Mouse (Mus musculus) thymus, adult 18-20 months (tissue): ENCODE results near the gene Rbp3.

Experiments used
- DNase-seq, 2 experiments: peaks; one replicate each; pipeline ENCODE4 v3.0.0; 2022; ENCODE audit warnings: mixed read lengths in 2 of 2

The Rbp3 gene

DNA sequence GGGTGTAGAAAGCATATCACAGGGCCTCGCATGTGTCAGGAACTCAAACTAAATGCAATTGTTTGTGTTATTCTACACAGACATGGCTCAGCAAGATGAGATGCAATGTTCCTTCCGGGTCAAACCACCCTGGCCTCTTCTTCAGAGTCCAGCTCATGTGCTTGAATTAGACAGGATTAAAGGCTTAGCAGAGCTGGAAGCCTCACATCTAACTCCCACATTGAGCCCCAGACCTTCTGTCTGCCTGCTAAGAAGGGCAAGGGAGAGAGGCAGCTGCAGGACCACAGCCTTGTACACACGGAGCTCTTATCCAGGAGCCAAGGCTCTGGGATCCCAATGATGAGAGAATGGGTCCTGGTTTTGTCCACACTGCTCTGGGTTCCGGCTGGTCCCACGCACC, at the start of gene Rbp3:
Gene Rbp3 (plus strand): TSS at position 243 of the 400 bp plus-strand sequence.
- no peak for DNase-seq

- DNase-seq = no peak
These were observed 49.0 kb upstream of the Rbp3 start for GRCm38 (mm10) chr14:33904851-33905250.

DNA sequence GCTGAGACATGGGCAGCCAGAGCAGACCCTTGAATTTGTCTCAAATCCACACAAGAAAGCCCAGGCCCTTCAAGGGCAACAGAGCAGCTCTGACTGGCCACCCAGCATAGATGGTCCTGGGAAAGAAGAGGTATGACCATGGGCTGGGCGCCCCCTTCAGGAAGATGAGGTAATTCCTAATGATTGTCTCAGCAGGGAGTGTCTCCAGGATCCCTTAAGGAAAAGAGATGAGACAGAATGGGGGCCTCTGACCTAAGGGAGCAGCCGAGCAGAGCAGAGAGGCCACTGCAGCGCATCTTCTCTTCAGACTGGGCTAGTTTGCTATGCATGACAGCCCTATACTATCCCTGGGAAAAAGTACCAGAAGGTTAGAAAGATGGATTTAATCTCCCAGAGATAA, 40.1 kb upstream of the Rbp3 start:
- DNase-seq = no peak

- no peak for DNase-seq
These were observed 39.6 kb upstream of the Rbp3 start for GRCm38 (mm10) chr14:33914206-33914605.

- no peak for DNase-seq
These were observed 32.9 kb upstream of the Rbp3 start for GRCm38 (mm10) chr14:33920727-33921559.

DNA sequence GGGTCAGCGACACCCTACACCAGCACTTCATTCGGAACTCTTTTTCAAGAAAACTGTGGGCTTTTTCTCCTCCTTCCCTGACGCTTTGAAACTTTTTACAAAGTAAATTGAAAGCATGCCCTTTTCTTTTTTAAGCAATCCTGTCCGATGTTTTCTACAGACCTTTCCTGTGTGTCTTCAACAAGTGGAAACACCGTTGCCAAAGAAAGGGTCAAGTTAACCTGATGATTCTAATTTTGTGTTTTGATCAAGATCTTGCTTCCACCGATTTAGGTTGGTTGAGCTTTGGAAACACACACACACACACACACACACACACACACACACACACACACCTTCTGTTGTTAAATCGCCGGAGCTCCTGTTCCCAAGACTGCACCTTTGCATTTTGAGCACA, 31.0 kb upstream of the Rbp3 start:
- DNase-seq = no peak

DNA sequence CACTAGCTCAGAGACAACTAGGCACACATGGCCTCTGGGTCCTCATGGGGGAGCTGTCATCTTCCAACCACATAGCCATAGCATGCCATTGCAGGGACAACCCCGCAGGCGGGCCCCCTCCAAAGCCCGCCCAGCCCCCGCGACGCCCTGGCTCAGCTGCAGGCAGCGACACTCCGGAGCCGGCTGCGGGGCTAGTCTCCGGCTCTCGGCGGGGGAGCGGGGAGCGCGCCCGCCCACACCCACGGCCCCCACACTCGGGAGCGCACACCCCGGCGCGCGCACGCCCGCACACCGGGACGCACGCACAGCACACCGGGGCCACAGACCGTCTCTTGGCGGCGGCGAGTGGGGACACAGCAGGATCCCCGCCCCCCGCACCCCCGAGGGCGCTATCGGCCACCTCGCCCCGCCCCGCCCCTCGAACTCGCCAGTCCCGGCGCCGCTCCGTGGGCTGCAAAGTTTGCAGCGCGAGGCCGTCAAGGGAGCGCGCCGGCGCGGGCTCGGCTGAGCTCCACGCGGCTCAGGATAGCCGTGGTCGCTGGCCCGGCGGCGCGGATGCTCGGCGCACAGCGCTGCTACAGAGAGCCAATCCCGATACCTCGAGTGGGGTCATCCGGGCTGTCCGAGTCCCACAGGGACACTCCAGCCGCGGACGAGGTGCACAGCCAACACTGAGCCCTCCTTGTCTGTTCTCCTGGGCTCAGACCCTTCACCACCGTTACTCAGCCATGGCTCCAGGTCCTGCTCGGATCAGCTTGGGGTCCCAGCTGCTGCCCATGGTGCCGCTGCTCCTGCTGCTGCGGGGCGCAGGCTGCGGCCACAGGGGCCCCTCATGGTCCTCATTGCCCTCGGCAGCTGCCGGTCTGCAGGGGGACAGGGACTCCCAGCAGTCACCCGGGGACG, 30.4 kb upstream of the Rbp3 start, which contains the start of gene Gdf10:
Gene Gdf10 (plus strand): TSS at position 420 of the 903 bp plus-strand sequence.
- no peak for DNase-seq

DNA sequence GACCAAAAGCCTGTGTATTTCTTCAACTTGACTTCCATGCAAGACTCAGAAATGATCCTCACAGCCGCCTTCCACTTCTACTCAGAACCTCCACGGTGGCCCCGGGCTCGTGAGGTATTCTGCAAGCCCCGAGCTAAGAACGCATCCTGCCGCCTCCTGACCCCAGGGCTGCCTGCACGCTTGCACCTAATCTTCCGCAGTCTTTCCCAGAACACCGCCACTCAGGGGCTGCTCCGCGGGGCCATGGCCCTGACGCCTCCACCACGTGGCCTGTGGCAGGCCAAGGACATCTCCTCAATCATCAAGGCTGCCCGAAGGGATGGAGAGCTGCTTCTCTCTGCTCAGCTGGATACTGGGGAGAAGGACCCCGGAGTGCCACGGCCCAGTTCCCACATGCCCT, 21.9 kb upstream of the Rbp3 start:
- DNase-seq = no peak

DNA sequence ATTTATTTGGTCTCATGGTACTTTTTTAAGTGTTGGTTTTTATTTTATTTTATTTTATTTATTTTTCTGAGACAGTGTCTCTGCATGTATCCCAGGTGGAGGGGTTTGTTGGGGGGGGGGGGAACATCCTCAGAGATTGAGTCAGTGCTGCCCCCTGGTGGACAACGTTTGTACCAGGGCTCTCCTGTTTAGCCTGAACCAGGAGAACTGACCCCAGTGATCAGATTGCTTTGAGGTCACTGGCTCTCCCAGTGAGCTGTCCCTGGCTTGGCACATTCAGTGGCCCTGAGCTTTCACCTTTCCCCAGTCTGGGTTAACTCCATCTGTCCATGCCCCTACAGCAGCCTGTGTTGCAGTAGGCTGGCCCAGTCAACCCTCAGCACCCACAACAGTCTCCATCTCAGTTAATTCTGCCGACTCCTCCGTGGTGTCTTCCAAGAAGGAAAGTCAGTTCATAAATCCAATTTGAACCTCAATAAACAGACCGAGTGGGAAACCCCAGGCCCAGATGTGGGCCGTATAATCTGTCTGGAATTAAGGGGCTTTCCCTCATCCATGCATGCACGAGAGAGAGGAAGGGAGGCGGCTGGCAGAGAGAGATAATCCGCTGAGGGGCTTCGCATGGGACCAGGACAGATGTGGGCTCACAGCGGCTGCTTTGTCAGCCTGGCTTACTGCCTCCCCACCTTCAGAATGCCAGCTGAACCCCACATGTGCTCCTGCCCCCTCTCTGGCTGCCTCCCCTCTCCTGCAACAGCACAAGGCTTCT, 20.7 kb upstream of the Rbp3 start:
- no peak for DNase-seq

DNA sequence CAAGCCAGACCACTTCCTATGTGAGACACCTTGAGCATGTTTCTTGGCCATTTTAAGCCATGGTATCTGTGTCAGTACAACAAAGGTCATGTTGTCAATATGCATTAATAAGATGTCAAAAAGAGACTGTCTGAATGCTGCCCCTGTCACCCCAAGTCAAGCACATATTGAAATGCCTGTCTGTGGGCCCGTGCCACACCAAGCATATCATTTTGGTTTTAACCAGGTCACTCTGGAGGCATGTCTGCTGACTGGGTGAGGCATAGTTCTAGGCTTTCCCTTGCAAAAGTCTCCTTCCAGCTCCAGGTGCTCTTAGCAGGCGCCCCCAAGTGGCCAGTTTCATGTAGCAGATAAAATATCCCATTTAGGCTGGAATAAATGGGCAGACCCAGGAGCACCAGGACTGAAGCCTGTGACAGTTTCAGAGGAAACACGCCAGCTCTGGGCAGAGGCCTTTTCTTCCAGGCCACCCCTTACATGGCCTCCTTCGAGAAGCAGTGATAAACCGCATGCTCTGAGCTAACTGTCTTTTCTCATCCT, 20.0 kb upstream of the Rbp3 start:
- no peak for DNase-seq

GRCm38 (mm10) chr14:33939117-33939516, 14.7 kb upstream of the Rbp3 start:
- DNase-seq = no peak

- no peak for DNase-seq
These were observed 13.1 kb upstream of the Rbp3 start, which contains the start of gene Gdf2 for GRCm38 (mm10) chr14:33940739-33941138. TSS of gene Gdf2 (plus strand) at chr14:33941039.

DNA sequence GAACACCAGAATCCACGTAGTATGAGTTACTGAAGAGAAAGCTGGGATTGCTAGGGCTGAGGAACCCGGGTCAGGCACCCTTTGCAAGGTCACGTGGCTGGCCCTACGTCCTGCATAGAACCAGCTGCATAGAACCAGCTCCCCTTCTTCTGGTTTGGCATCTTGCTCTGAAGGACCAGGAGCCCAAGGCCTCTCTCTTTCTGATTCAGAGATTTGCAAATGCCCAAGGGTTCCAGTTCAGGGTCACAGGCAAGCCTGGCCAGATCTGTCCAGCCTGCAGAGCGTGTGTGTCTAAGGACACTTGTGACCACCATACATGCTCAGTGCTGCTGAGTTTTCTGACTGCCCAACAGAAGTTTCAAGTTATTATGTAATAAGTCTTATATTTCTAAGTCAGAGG, 11.6 kb upstream of the Rbp3 start:
- no peak for DNase-seq

DNA sequence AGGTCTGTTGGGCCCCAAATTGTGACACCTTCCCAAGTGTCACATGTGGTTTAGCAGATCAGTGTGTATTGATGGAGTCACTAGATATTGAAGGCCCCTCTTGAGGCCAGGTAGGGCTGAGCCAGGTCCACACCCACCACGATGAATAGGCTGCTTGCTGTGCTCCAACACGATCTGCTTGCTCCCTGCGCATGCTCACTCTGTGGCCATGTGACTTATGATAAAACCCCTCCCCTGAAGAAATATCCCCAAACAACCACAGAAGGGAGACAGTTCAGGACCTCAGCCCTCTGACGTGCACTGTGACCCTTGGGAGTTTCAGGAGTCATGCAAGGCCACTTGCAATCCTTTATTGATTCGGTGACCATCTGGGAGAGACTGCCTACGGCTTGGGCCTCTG, 7.7 kb upstream of the Rbp3 start:
- DNase-seq = no peak

DNA sequence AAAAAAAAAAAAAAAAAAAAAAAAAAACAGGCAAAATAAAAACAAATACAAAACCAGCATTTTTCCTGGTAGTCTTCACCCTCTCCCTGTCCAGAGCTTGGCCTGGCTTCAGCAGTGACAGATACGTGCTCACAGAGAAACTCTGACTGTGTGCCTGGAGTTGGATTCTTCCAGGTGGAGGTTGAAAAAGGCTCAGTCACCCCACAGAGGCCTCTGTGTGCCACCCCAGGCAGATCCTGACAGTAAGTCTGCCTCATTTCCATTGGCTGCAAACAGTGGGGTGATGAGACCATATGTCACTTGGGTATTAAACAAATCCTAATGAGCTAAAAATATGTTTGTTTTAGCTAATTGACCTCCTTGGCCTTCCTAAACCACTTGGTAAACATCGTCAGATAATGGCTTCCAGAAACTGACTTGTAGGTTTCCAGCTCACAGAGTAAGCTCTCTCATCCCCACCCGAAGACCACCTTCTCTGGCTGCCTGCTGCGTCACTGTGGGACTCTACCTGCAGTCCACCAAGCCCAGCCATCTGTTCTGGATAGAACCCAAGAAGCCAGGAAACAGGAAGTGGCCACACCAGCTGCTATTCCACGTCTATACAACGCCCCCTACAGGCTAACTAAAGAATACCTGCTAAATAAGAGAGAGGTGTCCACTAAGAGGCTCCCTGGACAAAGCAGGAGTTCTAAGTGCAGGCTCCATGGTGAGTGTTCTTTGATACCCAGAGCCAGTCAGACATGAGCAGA, 1.4 kb upstream of the Rbp3 start:
- DNase-seq = no peak

- DNase-seq = no peak
These were observed 2.3 kb downstream of the Rbp3 start for GRCm38 (mm10) chr14:33956055-33956454.

GRCm38 (mm10) chr14:33958186-33958585, 4.4 kb downstream of the Rbp3 start:
- DNase-seq = no peak

DNA sequence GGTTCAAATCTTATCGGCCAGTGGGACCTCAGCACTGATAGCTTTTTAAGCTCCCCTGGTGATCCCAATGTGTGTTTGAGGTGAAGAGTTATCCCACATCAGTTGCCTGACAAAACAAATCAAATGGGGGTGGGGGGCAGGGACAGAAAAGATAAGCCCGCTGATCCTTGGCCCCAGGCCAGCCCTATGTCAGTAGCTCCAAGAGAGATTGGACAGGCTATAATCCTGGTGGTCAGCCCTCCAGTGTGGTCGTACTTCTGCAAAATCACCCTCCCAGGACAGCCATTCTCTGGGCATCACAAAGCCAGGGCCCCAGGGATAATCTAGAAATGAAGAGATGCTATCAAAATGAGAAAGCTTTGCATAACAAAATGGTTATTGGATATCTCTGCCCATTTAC, 5.0 kb downstream of the Rbp3 start:
- no peak for DNase-seq

- no peak for DNase-seq
These were observed 5.5 kb downstream of the Rbp3 start for GRCm38 (mm10) chr14:33959341-33959740.

DNA sequence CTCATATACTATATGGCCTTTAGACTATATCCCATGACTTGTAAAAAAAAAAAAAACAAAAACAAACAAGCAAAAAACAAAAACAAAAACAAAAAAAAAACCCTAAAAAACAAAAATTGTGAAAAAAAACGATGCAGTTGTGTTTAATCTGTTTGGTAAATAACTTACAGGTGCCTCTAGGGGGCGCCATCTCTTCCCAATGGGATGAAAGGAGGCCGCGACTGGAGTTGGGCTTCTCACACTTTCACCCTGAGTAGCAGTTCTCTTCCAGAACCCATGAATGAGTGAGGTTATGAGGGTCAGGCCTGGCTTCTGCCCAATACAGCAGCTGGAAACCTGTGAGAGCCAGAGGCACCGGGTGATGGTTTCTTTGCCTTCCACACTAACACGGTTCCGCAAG, 11.9 kb downstream of the Rbp3 start:
- DNase-seq = no peak

- DNase-seq = no peak
These were observed 18.9 kb downstream of the Rbp3 start for GRCm38 (mm10) chr14:33972679-33973078.

- no peak for DNase-seq
These were observed 20.9 kb downstream of the Rbp3 start for GRCm38 (mm10) chr14:33974752-33975151.
